Mouse (Mus musculus) myocyte (in vitro differentiated cells): ENCODE results near the gene Galnt18. TPM values are rescaled to one million over a fixed set of nuclear protein-coding genes. Genes with fewer than 3 reads are reported as not detected.

Experiments used
- H3K27me3 ChIP-seq: one replicate; pipeline ENCODE4 v1.6.1; 2011; ENCODE audit not compliant: control insufficient read depth, insufficient read depth, insufficient read length
- H3K36me3 ChIP-seq: one replicate; pipeline ENCODE4 v1.6.1; 2011; ENCODE audit not compliant: control insufficient read depth, insufficient read depth
- H3K4me2 ChIP-seq: one replicate; pipeline ENCODE4 v1.6.1; 2011; ENCODE audit warnings: low read depth, control low read depth
- H3K4me3 ChIP-seq: one replicate; pipeline ENCODE4 v1.5.1; 2011; ENCODE audit warnings: mild to moderate bottlenecking, control low read depth, moderate library complexity
- H3K79me2 ChIP-seq: one replicate; pipeline ENCODE4 v1.6.1; 2011; ENCODE audit not compliant: control insufficient read depth, insufficient read depth
- H3ac ChIP-seq: one replicate; pipeline ENCODE4 v1.6.1; 2011; ENCODE audit not compliant: control insufficient read depth, insufficient read length
- CEBPB ChIP-seq: IDR thresholded peaks from 2 replicates; pipeline ENCODE4 v1.6.1; 2011; ENCODE audit warnings: mild to moderate bottlenecking, moderate library complexity; ENCODE audit not compliant: poor library complexity, insufficient read depth, severe bottlenecking
- E2F4 ChIP-seq: IDR thresholded peaks from one replicate; pipeline ENCODE4 v1.6.1; 2011; ENCODE audit warnings: mild to moderate bottlenecking, control low read depth, moderate library complexity; ENCODE audit not compliant: insufficient read depth
- MAX ChIP-seq: IDR thresholded peaks from one replicate; pipeline ENCODE4 v1.6.1; 2011; ENCODE audit warnings: low read depth, mild to moderate bottlenecking, control low read depth
- MYOD1 ChIP-seq, 3 experiments: IDR thresholded peaks; one replicate each; pipeline ENCODE4 v1.6.1; 2011; ENCODE audit warnings: control low read depth in 2 of 3, low read depth in 2 of 3, mild to moderate bottlenecking in 2 of 3, moderate library complexity in 1 of 3; ENCODE audit not compliant: insufficient read length in 2 of 3, control insufficient read depth in 1 of 3
- MYOG ChIP-seq, 3 experiments: IDR thresholded peaks; one replicate each; pipeline ENCODE4 v1.6.1; 2011; ENCODE audit warnings: control low read depth in 2 of 3, low read depth in 2 of 3, mild to moderate bottlenecking in 2 of 3; ENCODE audit not compliant: insufficient read length in 2 of 3, control insufficient read depth in 1 of 3, insufficient read depth in 1 of 3
- POLR2A ChIP-seq: IDR thresholded peaks from one replicate; pipeline ENCODE4 v1.6.1; 2011; ENCODE audit warnings: low read depth, mild to moderate bottlenecking, control low read depth, moderate library complexity; ENCODE audit not compliant: insufficient read length
- POLR2AphosphoS2 ChIP-seq: IDR thresholded peaks from one replicate; pipeline ENCODE4 v1.6.1; 2011; ENCODE audit warnings: low read depth, control low read depth; ENCODE audit not compliant: insufficient read length
- REST ChIP-seq: IDR thresholded peaks from one replicate; pipeline ENCODE4 v1.6.1; 2011; ENCODE audit warnings: mild to moderate bottlenecking, control low read depth, moderate library complexity; ENCODE audit not compliant: insufficient read depth, insufficient read length
- SRF ChIP-seq: IDR thresholded peaks from one replicate; pipeline ENCODE4 v1.6.1; 2011; ENCODE audit warnings: low read depth; ENCODE audit not compliant: control insufficient read depth, insufficient read length
- TCF12 ChIP-seq: IDR thresholded peaks from one replicate; pipeline ENCODE4 v1.6.1; 2011; ENCODE audit warnings: mild to moderate bottlenecking, control low read depth; ENCODE audit not compliant: poor library complexity, insufficient read depth, severe bottlenecking
- TCF3 ChIP-seq: IDR thresholded peaks from one replicate; pipeline ENCODE4 v1.6.1; 2011; ENCODE audit warnings: low read depth, control low read depth; ENCODE audit not compliant: insufficient read length
- USF1 ChIP-seq: IDR thresholded peaks from one replicate; pipeline ENCODE4 v1.6.1; 2011; ENCODE audit warnings: low read depth, mild to moderate bottlenecking, control low read depth, moderate library complexity
- polyA plus RNA-seq: library from polyadenylated mRNA; unstranded; fragments of >200 nt; fragmentation: generic; extraction: Trizol; gene quantifications from one replicate; pipeline ENCODE4 v1.2.1, GENCODE M21; 2012; ENCODE audit warnings: missing spikeins

The Galnt18 gene
- polyA plus RNA-seq, 1 experiment: 16.4 TPM

DNA sequence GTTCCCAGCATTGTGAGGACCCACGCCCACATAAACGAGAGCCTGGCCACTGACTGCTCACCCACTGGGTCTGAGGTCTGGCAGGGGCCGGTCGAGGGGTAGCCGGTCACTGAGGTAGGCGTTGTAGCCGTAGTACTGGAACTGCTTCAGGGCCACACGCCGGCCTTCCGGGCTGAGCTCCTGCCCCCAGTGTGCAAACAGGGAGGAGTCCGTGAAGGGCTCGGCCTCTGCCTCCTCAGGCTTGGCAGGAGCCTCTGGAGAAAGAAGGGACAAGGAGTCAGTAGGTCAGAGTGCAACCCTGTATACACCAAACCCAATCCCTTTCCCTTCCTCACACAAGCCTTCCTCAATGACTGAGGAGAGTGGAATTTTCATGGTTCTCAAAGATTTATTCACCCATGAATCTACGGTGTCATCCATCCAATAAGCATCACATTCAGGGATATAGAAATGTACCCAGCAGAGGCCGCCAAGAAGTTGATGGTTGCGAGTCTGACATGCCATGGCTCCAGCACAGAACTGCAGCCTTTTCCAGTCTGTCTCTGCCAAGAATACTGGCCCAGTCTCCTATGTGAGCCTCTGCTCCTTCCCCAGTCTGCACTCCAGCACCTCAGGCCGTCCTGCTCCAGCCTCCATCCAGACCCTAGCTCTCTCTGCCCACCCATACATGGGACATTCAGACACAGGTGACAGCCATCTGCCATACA lies 163.4 kb downstream of the Galnt18 start:
- no peaks in the 10 kb centered on the region for H3K27me3 ChIP-seq
- no peaks in the 10 kb centered on the region for H3K36me3 ChIP-seq
- H3K4me2 ChIP-seq: no peak overlapping the region
- H3K79me2 ChIP-seq: no peaks in the 10 kb centered on the region
- H3K4me3 ChIP-seq: no peak overlapping the region
- TF ChIP-seq MYOD1 (IDR thresholded peaks at IDR 0.05; ENCODE audit: control insufficient read depth in 1 of 3, insufficient read length in 2 of 3, low read depth in 2 of 3) (no peak), POLR2AphosphoS2 (no peak), SRF (no peak), MAX (no peak), MYOG (IDR thresholded peaks at IDR 0.05; ENCODE audit: control insufficient read depth in 1 of 3, insufficient read depth in 1 of 3, insufficient read length in 2 of 3, low read depth in 2 of 3) (no peak), TCF12 (no peak), USF1 (no peak), POLR2A (no peak), CEBPB (no peak), REST (no peak), E2F4 (no peak), TCF3 (no peak)
- H3ac ChIP-seq: no peak overlapping the region

DNA sequence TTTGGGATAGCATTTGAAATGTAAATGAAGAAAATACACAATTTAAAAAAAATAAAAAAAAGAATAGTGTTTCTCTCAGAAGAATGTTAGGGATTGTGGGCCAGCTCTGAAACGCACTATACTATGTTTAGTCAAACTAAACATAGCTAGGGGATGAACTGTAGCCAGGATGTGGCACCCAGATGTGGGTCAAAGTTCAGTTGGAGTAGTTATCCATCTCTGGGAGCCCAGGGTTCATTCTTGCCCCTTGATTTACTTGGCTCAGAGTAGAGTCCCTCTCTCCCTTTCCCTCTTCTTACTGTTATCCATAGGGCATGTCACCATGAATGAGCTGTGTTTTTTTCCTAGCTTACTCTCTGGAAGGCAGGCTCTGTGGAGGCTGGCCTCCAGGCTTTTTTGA lies 165.3 kb downstream of the Galnt18 start:
- H3K36me3 ChIP-seq: no peaks in the 10 kb centered on the region
- no peak for TF ChIP-seq MYOD1 (IDR thresholded peaks at IDR 0.05; ENCODE audit: control insufficient read depth in 1 of 3, insufficient read length in 2 of 3, low read depth in 2 of 3)
- no peak for TF ChIP-seq POLR2AphosphoS2
- TF ChIP-seq TCF12: no peak
- no peak for TF ChIP-seq SRF
- no peak for TF ChIP-seq CEBPB
- no peak for TF ChIP-seq E2F4
- TF ChIP-seq POLR2A: no peak
- TF ChIP-seq REST: no peak
- TF ChIP-seq USF1: no peak
- no peak for TF ChIP-seq MAX
- no peak for TF ChIP-seq MYOG (IDR thresholded peaks at IDR 0.05; ENCODE audit: control insufficient read depth in 1 of 3, insufficient read depth in 1 of 3, insufficient read length in 2 of 3, low read depth in 2 of 3)
- TF ChIP-seq TCF3: no peak
- no peak overlapping the region for H3K4me2 ChIP-seq
- no peak overlapping the region for H3ac ChIP-seq
- no peaks in the 10 kb centered on the region for H3K27me3 ChIP-seq
- H3K4me3 ChIP-seq: no peak overlapping the region
- no peaks in the 10 kb centered on the region for H3K79me2 ChIP-seq

DNA sequence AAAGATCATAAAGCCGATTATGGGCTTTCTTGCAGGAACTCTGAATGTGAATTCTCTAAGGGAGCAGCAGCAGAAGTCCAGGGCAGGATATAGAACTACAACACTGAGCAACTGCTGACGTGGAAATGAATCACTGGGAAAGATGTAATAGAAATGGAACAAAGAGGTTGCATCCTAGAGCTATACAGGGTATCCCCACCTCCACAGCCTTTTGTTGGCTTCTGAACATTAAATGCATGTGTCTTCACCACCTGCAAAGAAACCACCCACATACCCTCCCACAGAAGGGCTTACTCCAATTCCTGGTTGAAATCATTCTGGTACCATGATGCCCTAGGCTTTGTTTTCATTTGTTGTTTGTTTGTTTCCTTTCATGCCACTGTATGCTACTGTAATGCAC lies 172.3 kb downstream of the Galnt18 start:
- H3ac ChIP-seq: no peak overlapping the region
- H3K4me3 ChIP-seq: no peak overlapping the region
- H3K79me2 ChIP-seq: no peaks in the 10 kb centered on the region
- TF ChIP-seq POLR2A (no peak), REST (no peak), SRF (no peak), TCF3 (no peak), USF1 (no peak), MYOG (IDR thresholded peaks at IDR 0.05; ENCODE audit: control insufficient read depth in 1 of 3, insufficient read depth in 1 of 3, insufficient read length in 2 of 3, low read depth in 2 of 3) (no peak), E2F4 (no peak), MYOD1 (IDR thresholded peaks at IDR 0.05; ENCODE audit: control insufficient read depth in 1 of 3, insufficient read length in 2 of 3, low read depth in 2 of 3) (no peak), POLR2AphosphoS2 (no peak), CEBPB (no peak), MAX (no peak), TCF12 (no peak)
- H3K27me3 ChIP-seq: no peaks in the 10 kb centered on the region
- no peaks in the 10 kb centered on the region for H3K36me3 ChIP-seq
- H3K4me2 ChIP-seq: no peak overlapping the region

DNA sequence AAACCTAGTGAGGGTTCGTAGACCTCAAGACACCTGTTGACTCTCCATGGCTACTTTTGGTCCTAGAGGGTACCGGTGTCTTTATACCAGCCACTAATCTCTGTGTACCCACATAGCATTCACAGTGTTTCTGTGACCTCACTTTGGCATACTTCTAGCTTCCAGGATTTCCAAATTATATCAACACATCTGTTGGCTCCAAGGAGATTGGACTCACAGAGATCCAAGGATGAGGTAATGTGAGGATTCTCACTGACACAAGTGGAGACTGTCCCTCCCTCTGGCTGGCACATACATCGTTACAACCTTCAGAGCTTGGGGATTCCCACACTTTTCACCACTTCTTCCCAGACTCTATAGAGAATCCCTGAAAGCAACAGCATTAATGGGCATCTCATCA lies 173.7 kb downstream of the Galnt18 start:
- no peak overlapping the region for H3K4me3 ChIP-seq
- TF ChIP-seq MAX (no peak), TCF12 (no peak), E2F4 (no peak), CEBPB (no peak), REST (no peak), POLR2AphosphoS2 (no peak), USF1 (no peak), TCF3 (no peak), POLR2A (no peak), MYOG (IDR thresholded peaks at IDR 0.05; ENCODE audit: control insufficient read depth in 1 of 3, insufficient read depth in 1 of 3, insufficient read length in 2 of 3, low read depth in 2 of 3) (no peak), SRF (no peak), MYOD1 (IDR thresholded peaks at IDR 0.05; ENCODE audit: control insufficient read depth in 1 of 3, insufficient read length in 2 of 3, low read depth in 2 of 3) (no peak)
- no peak overlapping the region for H3ac ChIP-seq
- H3K27me3 ChIP-seq: no peaks in the 10 kb centered on the region
- H3K79me2 ChIP-seq: no peaks in the 10 kb centered on the region
- no peaks in the 10 kb centered on the region for H3K36me3 ChIP-seq
- no peak overlapping the region for H3K4me2 ChIP-seq

DNA sequence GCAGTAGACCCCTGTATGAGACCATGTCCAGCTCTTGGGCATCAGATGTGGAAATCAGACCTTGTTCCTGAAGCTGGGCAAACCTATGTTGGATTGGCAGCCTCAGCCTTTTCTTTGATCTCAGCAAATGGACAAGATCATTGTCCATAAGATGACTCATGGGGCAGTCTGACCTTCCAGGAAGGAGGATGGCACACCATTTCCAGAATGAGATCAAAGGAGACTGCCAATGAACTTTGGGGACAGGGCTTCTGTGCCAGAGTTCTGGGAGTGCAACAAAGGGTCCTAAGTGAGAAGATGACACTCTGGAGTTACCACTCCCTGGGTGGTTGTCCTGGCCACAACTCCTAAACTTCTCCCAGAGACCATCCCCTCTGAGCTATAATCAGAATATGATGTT lies 174.1 kb downstream of the Galnt18 start:
- Histone ChIP-seq H3K36me3 (no peaks in the 10 kb centered on the region), H3K79me2 (no peaks in the 10 kb centered on the region), H3K27me3 (no peaks in the 10 kb centered on the region), H3K4me3 (no peak overlapping the region), H3ac (no peak overlapping the region), H3K4me2 (no peak overlapping the region)
- TF ChIP-seq POLR2A: no peak
- no peak for TF ChIP-seq TCF3
- TF ChIP-seq MYOD1 (IDR thresholded peaks at IDR 0.05; ENCODE audit: control insufficient read depth in 1 of 3, insufficient read length in 2 of 3, low read depth in 2 of 3): no peak
- no peak for TF ChIP-seq SRF
- TF ChIP-seq CEBPB: no peak
- no peak for TF ChIP-seq TCF12
